Mouse (Mus musculus): Measurements from ENCODE around the gene Ndufs7.

GRCm38 (mm10) chr10:80254331-80255297 lies 5.7 kb downstream of the Ndufs7 start:
- TF ChIP-seq CTCF (IDR thresholded peaks at IDR 0.05; ENCODE audit: extremely low read depth, insufficient read depth, insufficient read length, insufficient replicate concordance) (no peak), POLR2A (IDR thresholded peaks at IDR 0.05; ENCODE audit: low read depth, low read length) (no peak)

Measured in spleen, adult 2 months (tissue).